Mouse (Mus musculus): ENCODE data around the gene 1700109H08Rik.
A peak's percentile ranks its signal among the peaks of the same experiment; 100 is the strongest.
"Not testable (repeated sequence)": the region's sequence is repeated elsewhere in the genome, so short reads cannot be mapped to it uniquely, and the experiment has no call there.

1700109H08Rik gene

DNA sequence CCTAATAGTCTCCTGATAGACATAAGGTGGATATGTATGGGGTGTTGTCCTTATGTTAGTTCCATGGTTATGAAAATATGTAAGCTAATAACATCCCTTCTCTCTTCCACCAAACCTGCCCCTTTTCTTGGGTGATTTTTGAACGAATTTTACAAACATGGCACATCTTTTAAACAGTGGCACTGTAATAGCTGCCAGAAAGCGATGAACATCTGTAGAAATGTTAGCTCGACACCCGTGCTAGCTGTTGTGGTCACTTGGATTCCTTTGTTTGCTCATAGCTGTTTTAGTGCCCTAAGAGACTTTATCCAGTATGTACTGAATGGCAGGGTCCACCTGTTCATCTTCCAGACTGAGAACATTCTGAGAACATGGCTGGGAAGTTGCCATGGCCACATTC lies at the start of gene 1700109H08Rik:
1700109H08Rik (plus strand) TSS at position 301 of the 400 bp plus-strand sequence.
- no peak for DNase-seq (ENCODE audit: low spot score)

DNA sequence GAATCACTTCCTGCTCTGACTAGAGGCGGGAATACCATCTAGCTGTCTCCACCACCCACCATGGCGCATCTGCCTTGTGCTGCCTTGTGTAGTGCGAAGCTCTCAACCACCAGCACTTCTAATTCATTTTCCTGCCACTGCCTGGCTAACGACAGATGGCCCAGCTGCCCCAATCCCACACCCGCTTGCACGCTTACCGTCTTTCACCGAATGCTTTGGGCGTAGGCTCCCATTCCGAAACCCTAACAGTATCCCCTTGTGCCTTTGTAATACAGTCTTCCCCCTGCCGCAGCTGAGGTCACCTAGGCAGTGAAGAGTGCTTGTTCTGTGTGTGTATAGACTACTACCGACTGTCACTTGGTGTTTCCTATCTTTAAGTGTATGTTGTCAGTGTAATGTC lies 49.6 kb upstream of the 1700109H08Rik start:
- DNase-seq (ENCODE audit: low spot score): no peak

DNA sequence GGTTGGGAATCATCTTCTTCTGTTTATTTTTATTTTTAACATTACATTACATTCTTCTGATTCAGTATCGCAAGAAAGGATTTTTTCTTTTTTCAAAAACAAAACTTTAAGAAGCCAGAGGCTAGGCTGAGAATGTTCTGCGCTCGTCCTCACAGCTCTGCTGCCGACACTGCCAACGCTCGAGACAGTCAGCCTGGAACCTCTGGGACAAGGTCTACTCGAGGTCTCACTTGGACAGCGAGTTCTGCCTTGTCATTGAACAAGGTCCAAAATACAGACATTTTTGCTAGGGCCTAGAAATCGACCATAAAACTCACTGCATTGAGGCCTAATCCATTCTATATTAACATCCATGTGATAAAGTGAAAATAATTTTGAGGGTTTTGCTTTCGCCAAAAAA lies 48.5 kb upstream of the 1700109H08Rik start:
- no peak for DNase-seq (ENCODE audit: low spot score)

DNA sequence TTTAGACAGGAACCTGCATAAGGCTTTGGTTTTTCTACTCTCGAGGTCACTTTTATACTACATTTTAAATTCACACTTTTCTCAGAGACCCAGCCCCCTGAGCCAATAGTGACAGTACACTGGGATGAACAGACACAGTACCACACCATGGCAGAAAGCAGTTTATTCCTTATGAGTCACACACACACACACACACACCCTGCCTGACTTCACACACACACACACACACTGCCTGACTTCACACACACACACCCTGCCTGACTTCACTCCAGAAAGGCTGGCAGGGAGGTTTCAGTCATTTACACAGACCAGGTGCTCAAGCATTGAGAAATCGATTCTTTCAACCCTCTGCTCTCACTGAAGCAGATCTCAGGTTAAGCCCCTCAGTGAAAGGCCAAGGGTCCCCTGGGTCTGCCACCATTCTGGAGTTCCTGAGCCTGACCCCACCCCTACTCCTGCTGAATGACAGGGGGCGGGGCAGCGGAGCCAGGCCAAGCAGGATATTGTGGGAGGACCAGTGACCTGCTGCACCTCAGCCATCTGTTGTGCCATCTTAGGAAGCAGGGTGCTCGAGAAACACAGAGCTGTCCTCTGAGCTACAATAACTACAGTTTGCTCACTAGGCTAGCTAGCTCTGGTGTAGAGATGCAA lies 44.2 kb upstream of the 1700109H08Rik start:
- no peak for DNase-seq (ENCODE audit: low spot score)

DNA sequence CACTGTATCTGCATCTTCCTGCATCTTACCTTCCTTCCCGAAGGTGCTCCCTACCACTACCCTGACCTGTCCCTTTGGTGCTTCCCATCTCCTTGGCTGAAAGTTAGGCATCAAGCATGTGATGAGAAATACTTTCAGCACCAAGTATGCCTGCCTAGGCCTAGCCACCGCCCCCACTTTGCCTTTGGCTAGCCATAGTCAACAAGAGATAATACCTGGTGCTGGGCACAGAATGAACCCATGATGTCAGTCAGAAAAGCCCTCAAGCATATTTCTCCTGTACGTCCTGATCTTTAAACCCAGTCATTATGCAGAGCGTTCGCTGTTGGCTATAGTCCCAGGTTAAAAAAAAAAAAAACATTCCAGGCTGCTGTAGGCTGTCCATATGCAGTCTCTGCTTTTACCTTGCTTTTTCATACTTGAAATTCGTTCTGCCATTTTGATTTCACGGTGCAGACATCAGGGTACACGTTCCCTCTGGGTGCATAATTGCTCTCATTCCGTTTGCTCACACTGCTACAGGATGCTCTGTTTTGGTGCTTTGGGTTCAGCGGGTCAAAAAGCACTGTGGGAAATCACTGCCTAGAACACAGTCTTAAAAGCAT lies 41.7 kb upstream of the 1700109H08Rik start:
- DNase-seq (ENCODE audit: low spot score): no peak

DNA sequence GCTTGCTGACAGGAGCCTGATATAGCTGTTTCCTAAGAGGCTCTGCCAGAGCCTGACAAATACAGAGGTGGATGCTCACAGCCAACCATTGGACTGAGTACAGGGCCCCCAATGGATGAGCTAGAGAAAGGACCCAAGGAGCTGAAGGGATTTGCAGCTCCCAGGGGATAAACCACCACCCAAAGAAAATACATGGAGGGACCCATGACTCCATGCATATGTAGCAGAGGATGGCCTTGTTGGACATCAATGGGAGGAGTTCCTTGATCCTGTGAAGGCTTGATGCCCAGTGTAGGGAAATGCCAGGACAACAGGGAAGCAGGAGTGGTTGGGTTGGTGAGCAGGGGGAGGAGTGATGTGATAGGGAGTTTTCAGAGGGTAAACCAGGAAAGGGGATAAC lies 39.3 kb upstream of the 1700109H08Rik start:
- not testable (repeated sequence) for DNase-seq (ENCODE audit: low spot score)

DNA sequence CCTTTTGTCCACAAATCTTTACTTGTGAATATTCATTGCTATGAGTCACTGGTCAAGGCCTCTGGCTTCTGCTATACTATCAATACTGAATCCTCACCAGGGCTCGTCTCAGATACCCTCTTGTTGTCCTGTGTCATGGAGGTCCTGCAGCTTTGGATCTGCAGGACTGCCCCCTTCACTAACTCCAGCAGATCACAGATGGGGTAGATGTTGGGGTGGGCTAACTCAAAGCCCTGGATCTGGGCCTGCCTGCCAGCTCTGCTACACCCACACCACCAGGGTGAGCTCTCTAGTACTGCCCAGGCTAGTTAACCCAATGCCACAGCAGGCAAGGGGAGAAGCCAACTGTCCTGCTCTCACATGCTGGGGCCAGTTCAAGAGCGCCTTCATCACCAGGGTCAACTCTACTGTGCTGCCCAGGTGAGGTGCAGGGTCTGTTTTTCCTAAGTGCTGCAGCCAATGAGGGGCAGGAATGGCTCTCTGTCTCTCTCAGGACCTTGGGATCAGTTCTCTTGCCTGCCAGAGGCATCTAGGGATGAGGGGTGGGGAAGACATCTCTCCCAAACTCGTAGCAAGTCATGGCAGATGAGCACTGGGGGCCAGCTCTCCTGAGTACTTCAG lies 34.7 kb upstream of the 1700109H08Rik start:
- no peak for DNase-seq (ENCODE audit: low spot score)

DNA sequence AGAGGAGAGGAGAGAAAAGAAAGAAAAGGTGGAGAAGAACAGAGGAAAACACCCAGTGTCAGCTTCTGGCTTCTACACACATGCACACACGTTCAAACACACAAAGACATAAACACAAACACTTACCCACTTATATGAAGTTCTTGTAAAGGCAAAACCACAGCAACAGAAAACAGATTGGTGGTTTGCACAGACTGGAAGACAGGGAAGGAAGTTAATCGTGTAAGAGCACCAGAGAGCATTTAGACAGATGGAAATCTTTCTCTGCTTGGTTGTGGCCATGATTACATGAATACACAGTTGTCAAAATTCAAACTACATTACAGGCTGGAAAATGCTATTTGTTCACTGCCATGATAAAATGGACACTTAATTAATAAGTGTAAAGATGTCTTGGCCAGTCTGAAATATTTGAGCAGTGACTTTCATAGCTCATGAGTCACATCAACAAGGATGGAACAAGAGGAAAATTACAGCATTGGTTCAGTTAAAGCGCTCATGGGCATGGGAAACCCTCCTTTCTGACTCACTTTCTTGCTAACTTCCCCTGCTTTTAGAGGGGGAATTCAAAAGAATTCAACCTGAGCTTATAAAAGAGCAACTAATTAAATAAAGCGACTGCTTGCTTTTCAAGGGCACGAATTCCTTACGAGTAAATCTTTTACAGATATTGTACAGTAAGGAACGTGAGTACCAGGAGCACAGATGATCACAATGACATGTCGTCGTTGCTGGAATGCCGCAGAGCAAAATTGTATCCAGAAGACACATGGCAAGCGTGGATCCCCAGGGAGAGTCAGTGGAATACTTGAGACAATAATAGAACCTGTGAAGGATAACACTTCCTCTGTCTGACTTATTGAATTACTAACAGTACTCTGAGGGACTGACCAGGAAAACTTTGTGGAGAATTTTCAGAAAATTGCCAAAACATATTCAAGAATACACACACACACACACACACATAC lies 32.6 kb upstream of the 1700109H08Rik start:
- DNase-seq (ENCODE audit: low spot score): no peak

DNA sequence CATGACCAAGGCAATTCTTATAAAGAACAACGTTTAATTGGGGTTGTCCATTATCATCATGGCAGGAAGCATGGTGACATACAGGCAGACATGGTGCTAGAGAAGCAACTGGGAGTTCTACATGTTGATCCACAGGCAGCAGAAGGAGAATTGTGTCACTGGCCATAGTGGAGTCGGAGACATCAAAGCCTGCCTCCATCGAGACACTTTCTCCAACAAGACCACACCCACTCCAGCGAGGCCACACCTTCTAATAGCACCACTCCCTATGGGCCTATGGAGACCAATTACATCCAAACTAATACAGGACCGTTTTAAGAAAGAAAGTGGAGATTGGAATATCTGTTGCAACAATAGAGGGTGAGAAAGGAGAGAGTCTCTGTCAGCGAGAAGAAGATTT lies 29.5 kb upstream of the 1700109H08Rik start:
- DNase-seq (ENCODE audit: low spot score): no peak

DNA sequence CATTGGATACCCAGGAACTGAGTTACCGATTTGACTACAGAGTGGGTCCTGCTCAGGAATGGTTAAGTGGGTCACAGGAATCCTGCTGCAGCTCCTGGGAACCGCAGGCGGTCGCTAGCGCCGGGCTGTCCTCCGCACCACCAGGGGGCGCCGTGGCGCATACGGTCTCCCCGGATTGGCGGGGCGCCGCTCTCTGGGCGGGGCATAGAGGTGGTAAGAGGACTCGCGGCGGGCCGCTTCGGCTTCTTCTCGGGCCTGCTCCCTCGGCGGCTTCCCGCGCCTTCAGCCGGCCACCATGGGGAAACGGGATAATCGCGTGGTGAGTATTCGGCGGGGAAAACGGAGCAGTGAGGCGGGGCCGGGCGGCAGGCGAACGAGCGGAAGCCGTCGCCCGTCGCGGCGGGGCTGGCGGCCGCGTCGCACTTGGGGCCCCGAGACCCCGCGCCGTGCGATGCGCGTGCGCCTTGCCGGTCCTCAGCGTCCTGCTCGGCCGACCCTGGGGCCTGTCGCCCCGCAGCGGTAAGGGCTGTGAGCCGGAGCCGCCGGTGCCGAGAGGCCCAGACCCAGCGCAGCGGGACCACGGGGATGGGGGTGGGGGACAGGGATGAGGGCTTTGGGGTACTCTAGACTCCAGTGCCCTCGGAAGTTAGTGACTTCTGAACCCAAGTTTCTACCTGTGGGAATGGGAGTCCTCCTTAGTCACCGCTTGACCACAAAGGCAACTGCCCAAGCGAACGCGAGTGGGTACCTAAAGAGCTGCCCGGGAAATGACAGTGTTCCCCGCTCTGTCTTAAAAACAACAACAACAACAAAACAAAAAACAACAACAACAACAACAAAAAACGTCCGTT lies 27.5 kb upstream of the 1700109H08Rik start, which contains the start of gene Fam133b:
Fam133b (plus strand) TSS at position 205 of the 851 bp plus-strand sequence.
- peak; percentile 93 for DNase-seq (ENCODE audit: low spot score)

DNA sequence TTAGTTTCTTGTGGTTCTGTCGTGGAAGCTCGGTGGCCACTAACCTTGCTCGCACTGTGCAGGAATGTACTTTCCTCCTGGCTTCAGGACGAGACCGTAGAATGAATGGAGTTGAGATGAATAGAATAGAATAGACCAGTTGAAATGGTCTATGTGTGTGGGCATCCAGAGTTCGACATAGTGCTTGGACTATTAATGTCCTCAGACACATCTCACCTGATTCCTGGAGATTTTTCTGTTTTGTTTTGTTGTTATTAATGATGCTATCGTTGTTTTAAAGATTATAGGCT lies 26.9 kb upstream of the 1700109H08Rik start:
- no peak for DNase-seq (ENCODE audit: low spot score)

DNA sequence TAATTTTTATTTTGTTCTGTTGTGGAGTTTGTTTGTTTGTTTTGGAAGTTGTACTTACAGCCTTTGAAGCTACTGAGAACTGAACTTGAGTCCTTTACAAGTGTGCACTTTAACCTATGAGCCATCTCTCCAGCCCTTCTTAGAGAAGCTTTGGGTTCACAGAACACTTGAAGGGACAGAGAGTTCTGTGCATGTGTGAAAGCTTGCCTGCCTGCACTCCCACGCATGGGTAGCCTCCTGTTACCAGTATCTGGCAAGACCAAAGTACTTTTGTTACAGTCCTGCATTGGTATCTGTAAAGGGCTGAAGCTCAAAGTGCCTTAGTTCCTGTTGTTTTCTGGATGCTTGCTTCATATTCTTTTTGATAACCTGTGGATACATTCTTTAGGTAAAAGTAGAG lies 25.1 kb upstream of the 1700109H08Rik start:
- DNase-seq (ENCODE audit: low spot score): no peak

DNA sequence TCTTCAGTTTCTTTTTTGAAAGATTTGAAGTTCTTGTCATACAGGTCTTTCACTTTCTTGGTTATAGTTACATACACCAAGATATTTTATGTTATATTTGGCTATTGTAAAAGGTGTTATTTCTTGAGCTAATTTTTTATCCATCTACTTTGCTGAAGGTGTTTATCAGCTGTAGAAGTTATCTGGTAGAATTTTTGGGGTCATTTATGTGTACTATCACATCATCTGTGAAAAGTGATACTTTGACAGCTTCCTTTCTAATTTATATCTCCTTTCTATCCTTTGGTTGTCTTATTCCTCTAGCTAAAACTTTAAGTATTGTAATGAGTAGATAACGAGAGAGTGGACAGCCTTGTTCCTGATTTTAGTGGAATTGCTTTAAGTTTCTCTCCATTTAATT lies 19.9 kb upstream of the 1700109H08Rik start:
- DNase-seq (ENCODE audit: low spot score): no peak

DNA sequence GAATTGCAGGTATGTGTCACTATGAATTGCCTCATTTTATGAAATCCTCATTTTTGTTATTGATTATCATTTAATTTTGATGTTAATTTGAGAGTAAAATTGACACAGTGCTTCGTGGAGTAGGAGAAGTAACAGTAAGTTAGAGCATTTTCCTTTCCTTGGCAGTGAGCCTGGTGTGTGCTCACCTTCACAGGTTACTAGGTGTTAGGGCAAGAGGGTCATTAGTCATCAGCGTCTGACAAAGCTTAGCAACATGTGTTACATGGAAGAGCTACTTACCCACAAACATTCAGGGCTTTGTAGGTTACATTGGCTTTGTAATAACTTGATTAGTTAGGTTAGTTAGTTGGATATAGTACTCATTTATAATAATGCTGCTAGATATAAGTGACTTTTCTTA lies 17.2 kb upstream of the 1700109H08Rik start:
- no peak for DNase-seq (ENCODE audit: low spot score)

DNA sequence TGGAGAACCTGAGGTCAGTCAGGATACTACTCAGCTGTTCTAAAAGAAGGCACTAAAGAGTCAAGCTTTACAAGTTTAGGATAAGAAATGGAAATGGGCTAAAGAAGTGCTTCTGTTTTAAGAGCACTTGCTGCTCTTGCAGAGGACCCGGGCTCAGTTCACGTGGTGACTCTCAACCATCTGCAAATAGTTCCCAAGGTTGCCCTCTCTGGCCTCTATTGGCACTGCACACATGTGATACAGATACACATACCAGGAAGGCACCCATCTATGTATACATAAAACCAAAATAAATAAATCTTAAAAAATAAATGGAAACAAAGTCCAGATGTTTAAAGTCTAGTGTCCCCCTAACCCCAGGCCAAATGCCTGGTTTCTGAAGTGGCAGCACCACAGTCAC lies 3.5 kb downstream of the 1700109H08Rik start:
- DNase-seq (ENCODE audit: low spot score): no peak

DNA sequence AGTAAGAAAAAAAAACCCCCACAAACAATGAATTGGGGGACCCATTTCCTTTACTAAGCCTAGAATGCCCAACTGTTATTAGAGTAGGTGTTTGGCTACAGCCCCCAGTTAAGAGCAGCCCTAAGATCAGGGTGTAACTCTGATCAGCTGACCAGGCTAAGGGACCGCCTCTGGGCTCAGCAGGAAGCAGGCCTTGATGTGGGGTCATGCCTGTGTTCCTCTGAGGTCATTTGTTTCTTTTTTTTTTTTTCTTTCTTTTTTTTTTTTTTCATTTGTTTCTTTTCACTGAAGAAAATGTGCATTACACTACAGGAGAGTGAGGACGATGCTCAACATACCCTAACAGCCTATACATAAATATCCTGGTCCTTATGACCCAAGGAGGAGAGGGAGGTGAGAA lies 6.6 kb downstream of the 1700109H08Rik start:
- DNase-seq (ENCODE audit: low spot score): no peak

DNA sequence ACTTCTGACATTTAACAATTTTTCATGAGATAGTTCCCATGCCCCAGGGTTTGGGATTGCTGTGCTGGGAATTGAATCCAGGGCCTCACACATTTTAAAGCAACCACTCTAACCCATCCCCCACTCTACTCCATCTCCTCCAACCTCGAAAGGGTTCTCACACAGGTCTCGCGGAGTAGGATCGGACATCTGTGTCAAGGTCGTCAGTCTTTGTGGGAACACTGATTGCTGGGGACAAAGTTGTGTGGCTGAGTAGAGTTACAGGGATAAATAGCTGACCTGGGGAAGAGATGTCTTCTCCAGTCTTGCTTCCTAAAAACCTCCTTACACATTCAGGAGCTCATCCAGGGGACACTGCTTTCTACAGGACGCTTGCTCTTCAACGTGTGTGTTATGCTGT lies 7.7 kb downstream of the 1700109H08Rik start:
- DNase-seq (ENCODE audit: low spot score): no peak

DNA sequence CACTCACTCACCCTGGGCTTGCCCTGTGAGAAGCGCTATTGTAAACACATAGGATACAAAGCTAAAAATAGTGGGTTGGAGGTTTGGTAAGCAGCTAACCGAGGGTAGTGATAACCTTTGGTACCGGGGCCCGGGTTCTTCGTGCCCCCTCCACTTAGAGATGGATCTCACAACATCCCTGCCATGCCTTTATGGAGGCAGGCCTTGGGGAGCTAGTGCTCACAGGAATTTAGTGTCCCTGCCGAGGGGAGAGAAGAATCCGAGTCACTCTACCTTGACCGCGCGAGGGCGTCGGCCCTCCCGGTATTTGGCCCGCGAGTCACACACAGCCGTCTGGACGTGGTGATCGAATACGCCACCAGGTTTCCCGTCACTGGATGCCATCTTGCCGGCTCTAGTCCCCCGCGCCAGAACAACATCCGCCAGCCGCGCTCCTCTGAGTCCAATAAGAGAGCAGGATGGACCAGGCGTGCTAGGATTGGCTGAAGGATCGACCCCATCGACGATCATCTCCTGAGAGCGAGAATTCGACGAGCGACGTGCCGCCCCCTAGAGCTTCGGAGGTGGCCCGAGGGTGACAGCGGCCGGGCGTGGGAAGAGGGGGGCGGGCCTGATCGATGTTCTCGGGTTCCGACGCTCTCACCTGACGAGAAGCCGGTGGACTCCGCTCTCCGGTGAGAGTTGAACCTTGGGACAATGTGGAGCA lies 24.5 kb downstream of the 1700109H08Rik start, which contains the start of gene Pex1:
Pex1 (plus strand) TSS at position 374 of the 706 bp plus-strand sequence.
- peak; percentile 97 for DNase-seq (ENCODE audit: low spot score)

DNA sequence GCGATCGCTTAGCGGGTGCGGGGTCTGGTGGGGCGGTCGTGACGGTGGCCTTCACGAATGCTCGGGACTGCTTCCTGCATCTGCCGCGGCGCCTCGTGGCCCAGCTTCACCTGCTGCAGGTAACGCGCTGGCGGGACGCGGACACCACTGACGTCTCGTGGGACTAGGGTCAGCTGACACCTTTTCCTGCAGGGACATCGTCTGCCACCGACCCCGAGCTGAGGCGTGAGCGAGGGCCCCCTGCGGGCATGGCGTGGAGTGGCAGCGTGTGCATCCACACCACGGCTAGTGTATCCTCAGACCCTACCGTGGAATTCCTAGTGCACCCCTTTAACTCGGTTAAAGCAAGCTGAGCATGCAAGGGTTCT lies 25.0 kb downstream of the 1700109H08Rik start, which contains the start of gene Rbm48:
Rbm48 (minus strand) TSS at position 187 of the 368 bp plus-strand sequence.
- peak; percentile 77 for DNase-seq (ENCODE audit: low spot score)

DNA sequence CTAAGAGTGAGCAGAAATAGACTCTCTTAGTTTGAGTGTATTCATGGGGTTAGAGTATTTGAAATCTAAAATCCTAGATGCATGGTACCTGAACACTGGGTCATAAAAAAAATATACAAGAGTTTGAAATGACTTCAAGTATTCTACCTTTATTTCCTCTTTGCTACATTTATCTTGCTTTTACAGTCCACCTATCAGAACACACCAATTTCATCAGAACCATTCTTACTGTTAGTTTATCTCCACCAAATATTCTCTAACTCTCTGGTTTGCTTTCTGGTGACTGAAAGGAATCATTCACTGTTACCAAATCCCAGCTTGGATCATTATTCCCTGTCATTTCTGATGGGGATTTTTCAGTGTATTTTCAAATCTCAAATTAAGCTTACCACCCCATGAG lies 25.8 kb downstream of the 1700109H08Rik start:
- no peak for DNase-seq (ENCODE audit: low spot score)

DNA sequence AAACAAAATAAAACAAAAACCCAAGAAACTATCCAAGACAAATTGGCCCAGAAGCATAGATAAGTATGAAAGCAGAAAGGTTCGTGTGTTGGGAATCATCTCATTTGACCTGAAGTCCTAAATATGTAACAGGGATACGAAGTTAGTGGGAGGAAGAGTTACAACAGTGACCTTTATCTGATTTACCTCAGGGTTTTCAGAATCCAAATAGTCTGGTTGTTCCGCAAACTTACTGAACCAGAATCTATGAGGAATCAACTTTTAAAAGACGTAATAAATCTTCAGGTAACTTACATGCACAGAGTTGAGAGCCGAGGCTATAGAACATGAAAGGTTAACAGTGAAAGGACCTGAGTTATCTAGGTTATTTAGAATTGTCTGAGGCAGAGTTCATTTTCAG lies 27.4 kb downstream of the 1700109H08Rik start:
- no peak for DNase-seq (ENCODE audit: low spot score)

Measured in T-cell, adult 2 months (primary cell).